Mouse (Mus musculus): ENCODE results near the gene Plpp1. TPM values are rescaled to one million over a fixed set of nuclear protein-coding genes. Genes with fewer than 3 reads are reported as not detected.

The Plpp1 gene
- 31.5 and 34.0 TPM in 2 replicates for polyA plus RNA-seq (2016; fragmentation: Nextera tagmentation; extraction: Ambion mirVana)

- peak within 1 kb of the TSS; percentile 79 for H3K9ac ChIP-seq (replicated peaks)
- peak within 1 kb of the TSS; percentile 75 for H3K4me3 ChIP-seq (replicated peaks)
- H3K9me3 ChIP-seq: no peaks in the 10 kb centered on the region
- no peaks in the 10 kb centered on the region for H3K27me3 ChIP-seq
- peak; percentile 97 for ATAC-seq (ENCODE audit: insufficient number of reproducible peaks, insufficient read depth, low FRiP score, low TSS enrichment, low read depth)
- peak within 1 kb of the TSS; percentile 97 for H3K27ac ChIP-seq
- WGBS: under 1% methylated on average over 83 of the region's 83 CpGs
- peaks cover 6% of the 10 kb centered on the region for H3K36me3 ChIP-seq
- peak within 1 kb of the TSS; percentile 85 for H3K4me2 ChIP-seq
- peaks cover 7% of the 10 kb centered on the region; the same call in 1 of the 2 replicates for H3K4me1 ChIP-seq (replicated peaks)
These were observed at the start of gene Plpp1 for GRCm38 (mm10) chr13:112800597-112801380. Gene Plpp1, plus strand, starts transcription at chr13:112800792.

DNA sequence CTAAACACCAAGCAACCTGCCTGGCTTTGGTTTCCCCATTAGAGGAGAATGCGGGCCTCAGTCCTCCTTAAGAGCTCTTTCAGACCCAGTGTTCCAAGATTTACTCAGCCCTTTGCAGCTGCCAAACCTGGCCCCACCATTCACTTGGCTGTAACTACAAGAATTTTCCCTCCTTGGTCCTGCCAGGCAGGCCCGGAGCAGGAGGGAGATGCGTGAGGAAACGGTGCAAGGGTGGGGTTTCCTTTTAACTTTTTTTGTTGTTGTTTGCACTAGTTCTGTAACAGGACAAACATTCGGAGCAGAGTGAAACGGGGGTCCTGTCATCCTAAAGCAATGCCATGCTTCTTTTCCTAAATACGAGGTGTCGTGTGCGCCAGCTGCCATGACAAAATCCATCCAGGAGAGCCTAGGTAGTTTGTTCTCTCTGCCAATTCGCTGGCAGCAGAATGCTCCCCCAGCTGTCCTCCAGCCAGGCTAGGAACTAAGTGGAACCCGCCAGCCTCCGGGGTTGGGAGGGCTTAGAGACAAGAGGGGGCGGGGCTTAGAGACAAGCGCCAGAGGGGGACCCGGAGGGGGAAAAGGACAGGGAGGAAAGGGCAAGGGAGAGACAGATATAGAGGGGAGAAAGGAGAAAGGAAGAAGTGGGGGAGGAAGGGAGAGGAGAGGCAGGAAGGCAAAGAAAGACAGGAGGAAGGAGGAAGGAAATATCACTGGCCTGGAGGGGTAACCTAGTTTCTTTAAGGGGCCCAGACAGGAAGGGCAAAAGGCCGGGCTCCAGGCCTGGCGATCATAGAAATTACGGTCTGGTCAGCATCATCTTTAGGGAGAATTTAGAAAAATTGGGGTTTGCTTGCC lies 48.9 kb upstream of the Plpp1 start:
- Histone ChIP-seq H3K9ac (replicated peaks) (no peak overlapping the region), H3K4me3 (replicated peaks) (no peak overlapping the region), H3K4me2 (peak overlapping the region; percentile 37), H3K36me3 (no peaks in the 10 kb centered on the region), H3K4me1 (replicated peaks) (peaks cover 35% of the 10 kb centered on the region), H3K27me3 (no peaks in the 10 kb centered on the region), H3K27ac (peak overlapping the region; percentile 64), H3K9me3 (no peaks in the 10 kb centered on the region)
- 31% methylated on average over 18 of the region's 18 CpGs for WGBS
- no peak for ATAC-seq (ENCODE audit: insufficient number of reproducible peaks, insufficient read depth, low FRiP score, low TSS enrichment, low read depth)

DNA sequence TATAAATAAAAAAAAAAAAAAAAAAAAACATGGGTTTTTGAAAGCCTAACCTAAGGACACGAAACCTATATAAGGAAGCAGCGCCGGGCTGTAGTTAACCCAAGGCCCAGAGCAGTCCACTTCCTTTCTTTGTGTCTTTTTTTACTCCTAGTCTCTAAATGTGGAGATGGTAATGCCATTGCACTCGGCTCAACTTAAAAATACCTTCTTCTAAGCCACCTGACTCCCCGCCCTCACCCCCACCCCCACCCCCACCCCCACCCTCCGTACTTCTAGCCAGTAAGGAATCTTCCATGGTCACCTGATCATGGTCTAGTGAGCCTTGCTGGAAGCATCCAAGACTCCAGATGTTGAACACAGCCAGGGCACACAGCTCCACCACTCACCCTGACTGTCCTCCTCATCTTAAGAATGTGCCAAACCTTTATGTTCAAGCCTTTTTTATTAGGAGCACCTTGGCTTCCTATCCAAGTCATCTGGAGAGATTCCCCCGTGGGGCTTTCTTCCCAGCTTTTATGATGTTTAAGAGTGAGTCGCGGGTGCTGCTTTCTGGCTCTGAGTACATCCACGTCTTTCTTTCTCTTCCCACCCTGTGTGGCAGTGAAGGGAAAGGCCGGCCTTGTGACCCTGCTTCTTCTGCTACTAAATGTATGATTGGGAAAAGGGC lies 48.1 kb upstream of the Plpp1 start:
- Histone ChIP-seq H3K27ac (peak overlapping the region; percentile 32; the same call in 1 of the 2 replicates), H3K27me3 (no peaks in the 10 kb centered on the region), H3K4me3 (replicated peaks) (no peak overlapping the region), H3K9me3 (no peaks in the 10 kb centered on the region), H3K4me1 (replicated peaks) (peaks cover 35% of the 10 kb centered on the region), H3K4me2 (no peak overlapping the region), H3K9ac (replicated peaks) (no peak overlapping the region), H3K36me3 (no peaks in the 10 kb centered on the region)
- ATAC-seq (ENCODE audit: insufficient number of reproducible peaks, insufficient read depth, low FRiP score, low TSS enrichment, low read depth): no peak
- 61% methylated on average over 11 of the region's 11 CpGs for WGBS

DNA sequence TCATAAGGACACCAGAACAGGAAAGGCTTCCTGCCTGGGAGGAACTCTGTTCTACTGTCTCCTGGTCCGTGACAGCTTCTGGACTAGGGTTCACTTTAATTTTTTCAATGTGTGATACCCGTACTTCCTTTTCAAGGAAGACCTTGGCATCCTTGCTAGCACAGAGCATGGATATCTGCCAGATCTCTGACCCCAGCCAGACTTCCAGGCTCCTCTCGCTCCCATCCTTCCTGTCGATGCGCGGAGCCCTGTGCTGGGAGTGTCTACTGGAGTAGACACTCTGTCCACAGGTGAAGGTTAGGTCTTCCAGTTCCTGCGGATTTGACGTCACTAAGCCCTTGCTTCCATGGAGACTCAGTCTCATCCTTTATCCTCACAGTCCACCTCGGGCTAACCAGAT lies 47.1 kb upstream of the Plpp1 start:
- no peaks in the 10 kb centered on the region for H3K9me3 ChIP-seq
- H3K4me1 ChIP-seq (replicated peaks): peaks cover 37% of the 10 kb centered on the region
- 90% methylated on average over 9 of the region's 9 CpGs for WGBS
- H3K27me3 ChIP-seq: no peaks in the 10 kb centered on the region
- no peak overlapping the region for H3K4me3 ChIP-seq (replicated peaks)
- H3K27ac ChIP-seq: no peak overlapping the region
- no peaks in the 10 kb centered on the region for H3K36me3 ChIP-seq
- no peak for ATAC-seq (ENCODE audit: insufficient number of reproducible peaks, insufficient read depth, low FRiP score, low TSS enrichment, low read depth)
- H3K4me2 ChIP-seq: no peak overlapping the region
- no peak overlapping the region for H3K9ac ChIP-seq (replicated peaks)

DNA sequence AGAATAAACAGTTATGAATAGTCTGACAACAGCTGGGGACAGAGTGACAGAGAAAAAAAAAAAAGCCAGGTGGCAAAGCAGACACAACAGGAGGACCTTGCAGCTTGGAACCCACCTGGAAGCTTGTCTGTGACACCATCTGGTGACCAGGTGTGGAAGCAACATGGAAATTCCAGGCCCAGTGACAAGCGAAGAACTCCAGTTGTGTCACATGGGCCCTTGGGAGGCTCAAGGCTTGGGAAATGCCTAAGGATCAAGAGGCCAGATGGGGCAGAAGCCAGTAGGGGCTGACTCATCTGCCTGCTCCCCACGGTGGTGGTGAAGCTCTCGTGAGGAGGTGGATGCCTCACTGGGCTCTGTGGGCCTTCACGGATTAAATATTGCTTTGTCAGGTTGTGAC lies 45.7 kb upstream of the Plpp1 start:
- no peak overlapping the region for H3K4me3 ChIP-seq (replicated peaks)
- no peak overlapping the region for H3K9ac ChIP-seq (replicated peaks)
- peaks cover 49% of the 10 kb centered on the region for H3K4me1 ChIP-seq (replicated peaks)
- H3K27ac ChIP-seq: no peak overlapping the region
- H3K4me2 ChIP-seq: no peak overlapping the region
- H3K27me3 ChIP-seq: no peaks in the 10 kb centered on the region
- 44% methylated on average over 4 of the region's 4 CpGs for WGBS
- H3K9me3 ChIP-seq: no peaks in the 10 kb centered on the region
- ATAC-seq (ENCODE audit: insufficient number of reproducible peaks, insufficient read depth, low FRiP score, low TSS enrichment, low read depth): no peak
- H3K36me3 ChIP-seq: no peaks in the 10 kb centered on the region

DNA sequence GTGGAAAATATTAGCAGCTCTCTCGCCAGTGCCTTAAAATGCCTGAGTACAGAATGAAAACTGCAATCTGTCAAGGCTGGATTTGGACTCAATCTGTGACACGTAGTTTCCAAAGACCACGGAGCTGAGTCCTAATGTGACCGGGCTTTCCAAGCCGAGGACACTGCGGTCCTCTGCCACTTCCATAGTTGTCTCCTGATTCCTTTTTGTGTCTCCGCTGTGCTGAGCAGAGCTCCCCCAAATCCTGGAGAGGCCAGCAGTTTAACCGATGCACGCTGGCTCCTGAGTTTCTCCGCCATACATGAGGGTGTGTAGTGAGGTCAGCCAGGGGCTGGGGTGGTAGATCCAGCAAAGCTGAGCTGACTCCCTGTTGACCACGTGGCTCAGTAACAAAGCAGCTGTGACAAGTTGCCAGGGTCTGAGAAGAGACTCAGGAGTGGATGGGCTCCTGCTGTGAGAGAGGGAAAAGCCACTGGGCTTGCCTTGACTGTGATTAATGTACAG lies 45.0 kb upstream of the Plpp1 start:
- Histone ChIP-seq H3K4me1 (replicated peaks) (peaks cover 56% of the 10 kb centered on the region), H3K27me3 (no peaks in the 10 kb centered on the region), H3K36me3 (no peaks in the 10 kb centered on the region), H3K4me2 (0 out of 2 replicates have a peak overlapping the region, but pooled peaks have one; percentile 4), H3K9ac (replicated peaks) (no peak overlapping the region), H3K9me3 (no peaks in the 10 kb centered on the region), H3K27ac (peak overlapping the region; percentile 66), H3K4me3 (replicated peaks) (no peak overlapping the region)
- 53% methylated on average over 11 of the region's 11 CpGs for WGBS
- ATAC-seq (ENCODE audit: insufficient number of reproducible peaks, insufficient read depth, low FRiP score, low TSS enrichment, low read depth): no peak

DNA sequence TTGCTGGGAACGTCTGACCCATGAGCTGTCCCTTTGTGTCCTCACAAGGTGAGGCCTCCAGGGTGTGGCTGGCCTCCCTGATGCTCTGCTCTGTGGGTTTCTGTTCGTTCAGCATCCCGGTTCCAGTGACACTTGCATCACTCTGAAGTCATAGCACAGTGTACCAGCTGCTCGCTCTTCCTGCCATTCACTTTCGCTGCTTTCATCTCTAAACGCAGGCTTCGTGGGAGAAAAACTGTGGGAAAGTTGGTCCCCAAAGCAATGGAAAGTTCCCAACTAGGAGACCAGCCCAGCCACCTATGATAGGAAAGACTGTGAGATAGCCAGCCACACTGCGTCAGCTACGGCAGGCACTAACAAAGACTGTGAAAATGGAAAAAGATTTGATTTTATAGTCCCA lies 43.2 kb upstream of the Plpp1 start:
- Histone ChIP-seq H3K27ac (no peak overlapping the region), H3K4me1 (replicated peaks) (peaks cover 48% of the 10 kb centered on the region), H3K4me2 (no peak overlapping the region), H3K4me3 (replicated peaks) (no peak overlapping the region), H3K36me3 (no peaks in the 10 kb centered on the region), H3K27me3 (no peaks in the 10 kb centered on the region), H3K9ac (replicated peaks) (no peak overlapping the region), H3K9me3 (no peaks in the 10 kb centered on the region)
- ATAC-seq (ENCODE audit: insufficient number of reproducible peaks, insufficient read depth, low FRiP score, low TSS enrichment, low read depth): no peak
- WGBS: 81% methylated on average over 9 of the region's 9 CpGs

DNA sequence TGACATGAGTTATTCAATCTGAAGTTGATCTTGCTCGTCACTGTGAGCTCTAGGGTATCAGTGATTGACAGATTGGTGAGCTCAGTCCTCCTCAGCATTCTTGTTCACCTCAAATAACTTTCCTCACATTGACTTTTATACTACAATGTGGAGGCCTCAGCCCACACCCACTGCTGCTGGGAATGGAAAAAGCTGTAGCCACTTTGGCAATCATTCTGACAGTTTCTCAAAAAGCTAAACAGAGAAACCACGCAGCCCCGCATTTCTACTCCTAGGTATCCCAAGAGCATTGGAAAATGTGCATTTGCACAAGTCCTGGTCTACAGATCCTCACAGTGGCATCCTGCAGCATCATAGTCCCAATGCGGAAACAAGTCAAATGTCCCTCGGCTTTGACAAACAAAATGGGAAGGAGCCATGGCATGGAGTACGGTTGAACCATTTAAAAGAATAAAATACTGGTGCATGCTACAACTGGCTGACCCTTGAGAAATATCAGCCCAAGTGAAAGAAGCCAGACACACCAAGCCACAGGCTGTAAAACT lies 42.0 kb upstream of the Plpp1 start:
- H3K4me1 ChIP-seq (replicated peaks): peaks cover 51% of the 10 kb centered on the region
- H3K4me2 ChIP-seq: no peak overlapping the region
- 76% methylated on average over 6 of the region's 6 CpGs for WGBS

GRCm38 (mm10) chr13:112759364-112759763 lies 41.2 kb upstream of the Plpp1 start:
- Histone ChIP-seq H3K4me2 (no peak overlapping the region), H3K9me3 (no peaks in the 10 kb centered on the region), H3K27ac (no peak overlapping the region), H3K36me3 (no peaks in the 10 kb centered on the region), H3K9ac (replicated peaks) (no peak overlapping the region), H3K27me3 (no peaks in the 10 kb centered on the region), H3K4me3 (replicated peaks) (no peak overlapping the region), H3K4me1 (replicated peaks) (peaks cover 50% of the 10 kb centered on the region)
- 50% methylated on average over 9 of the region's 9 CpGs for WGBS
- ATAC-seq (ENCODE audit: insufficient number of reproducible peaks, insufficient read depth, low FRiP score, low TSS enrichment, low read depth): no peak

More for the DNA sequence above, 42.0 kb upstream of the Plpp1 start:
- H3K27me3 ChIP-seq: no peaks in the 10 kb centered on the region
- H3K9me3 ChIP-seq: no peaks in the 10 kb centered on the region
- no peak for ATAC-seq (ENCODE audit: insufficient number of reproducible peaks, insufficient read depth, low FRiP score, low TSS enrichment, low read depth)
- H3K9ac ChIP-seq (replicated peaks): no peak overlapping the region
- no peaks in the 10 kb centered on the region for H3K36me3 ChIP-seq
- peak overlapping the region; percentile 36; the same call in 1 of the 2 replicates for H3K27ac ChIP-seq
- no peak overlapping the region for H3K4me3 ChIP-seq (replicated peaks)

GRCm38 (mm10) chr13:112759777-112760537 lies 40.6 kb upstream of the Plpp1 start:
- no peak overlapping the region for H3K27ac ChIP-seq
- WGBS: 67% methylated on average over 15 of the region's 15 CpGs
- H3K4me3 ChIP-seq (replicated peaks): no peak overlapping the region
- H3K4me1 ChIP-seq (replicated peaks): peaks cover 44% of the 10 kb centered on the region
- H3K4me2 ChIP-seq: no peak overlapping the region
- H3K27me3 ChIP-seq: no peaks in the 10 kb centered on the region
- no peak overlapping the region for H3K9ac ChIP-seq (replicated peaks)
- no peak for ATAC-seq (ENCODE audit: insufficient number of reproducible peaks, insufficient read depth, low FRiP score, low TSS enrichment, low read depth)
- H3K36me3 ChIP-seq: no peaks in the 10 kb centered on the region
- no peaks in the 10 kb centered on the region for H3K9me3 ChIP-seq

Data from limb, embryonic 12.5 days (tissue).